Mouse (Mus musculus) midbrain, embryonic 12.5 days (tissue): Measurements from ENCODE around the gene Olfr718-ps1. TPM values are rescaled to one million over a fixed set of nuclear protein-coding genes. Genes with fewer than 3 reads are reported as not detected.
"Not testable (repeated sequence)": the region's sequence is repeated elsewhere in the genome, so short reads cannot be mapped to it uniquely, and the experiment has no call there.

ENCODE experiments used
- ATAC-seq: fragments of 200-750 bp; cut with Nextera tagmentation; 2 replicates; pipeline ENCODE4 v1.8.0; 2017; ENCODE audit warnings: low read depth, moderate TSS enrichment, moderate library complexity; ENCODE audit not compliant: low FRiP score
- H3K27ac ChIP-seq: fragments of 300-500 bp; sonication (generic); replicated peaks from 2 replicates; pipeline ENCODE4 v1.5.1; 2016; ENCODE audit warnings: mild to moderate bottlenecking
- H3K27me3 ChIP-seq: fragments of 300-500 bp; sonication (generic); 2 replicates; pipeline ENCODE4 v1.6.1; 2016; ENCODE audit warnings: mild to moderate bottlenecking
- H3K36me3 ChIP-seq: fragments of 300-500 bp; sonication (generic); 2 replicates; pipeline ENCODE4 v1.6.1; 2016
- H3K4me1 ChIP-seq: fragments of 300-500 bp; sonication (generic); 2 replicates; pipeline ENCODE4 v1.6.1; 2016
- H3K4me2 ChIP-seq: fragments of 300-500 bp; sonication (generic); replicated peaks from 2 replicates; pipeline ENCODE4 v1.6.1; 2016; ENCODE audit warnings: mild to moderate bottlenecking, moderate library complexity
- H3K4me3 ChIP-seq: fragments of 300-500 bp; sonication (generic); 2 replicates; pipeline ENCODE4 v1.5.1; 2016; ENCODE audit warnings: mild to moderate bottlenecking
- H3K9ac ChIP-seq: fragments of 300-500 bp; sonication (generic); replicated peaks from 2 replicates; pipeline ENCODE4 v1.6.1; 2016; ENCODE audit warnings: mild to moderate bottlenecking, moderate library complexity
- H3K9me3 ChIP-seq: fragments of 300-500 bp; sonication (generic); 2 replicates; pipeline ENCODE4 v1.6.1; 2016; ENCODE audit warnings: mild to moderate bottlenecking
- WGBS: fragments of 180-500 bp; shearing (Covaris S2); methylation state at CpG from one replicate; pipeline ENCODE4 v1.1.7; 2016; 5-methylcytosine and 5-hydroxymethylcytosine counted together
- polyA plus RNA-seq: library from polyadenylated mRNA; unstranded; fragments of >200 nt; fragmentation: Nextera tagmentation; extraction: Ambion mirVana; gene quantifications from 2 replicates; pipeline ENCODE4 v1.2.1, GENCODE M21; 2016

The Olfr718-ps1 gene
- polyA plus RNA-seq, 1 experiment from 2014 or later, result not detected

GRCm38 (mm10) chr5:143153756-143154155 lies 6.4 kb upstream of the Olfr718-ps1 start:
- Histone ChIP-seq H3K9me3 (peaks cover 13% of the 10 kb centered on the region; the same call in 1 of the 2 replicates), H3K27ac (no peak overlapping the region), H3K36me3 (no peaks in the 10 kb centered on the region), H3K4me2 (no peak overlapping the region), H3K27me3 (peaks cover 24% of the 10 kb centered on the region), H3K9ac (no peak overlapping the region), H3K4me3 (no peak overlapping the region), H3K4me1 (no peaks in the 10 kb centered on the region)
- WGBS, result 93% methylated on average over 10 of the region's 10 CpGs
- no peak for ATAC-seq

- H3K36me3 ChIP-seq, result no peaks in the 10 kb centered on the region
- H3K9ac ChIP-seq, result no peak overlapping the region
- WGBS, result 90% methylated on average over 2 of the region's 2 CpGs
- H3K27me3 ChIP-seq, result no peaks in the 10 kb centered on the region
- peaks cover 13% of the 10 kb centered on the region; the same call in 1 of the 2 replicates for H3K9me3 ChIP-seq
- no peaks in the 10 kb centered on the region for H3K4me1 ChIP-seq
- H3K4me2 ChIP-seq, result no peak overlapping the region
- no peak overlapping the region for H3K27ac ChIP-seq
- ATAC-seq, result no peak
- H3K4me3 ChIP-seq, result no peak overlapping the region
Measured at GRCm38 (mm10) chr5:143150044-143150443, 2.7 kb upstream of the Olfr718-ps1 start.

- Histone ChIP-seq H3K27me3 (no peaks in the 10 kb centered on the region), H3K9me3 (peaks cover 13% of the 10 kb centered on the region; the same call in 1 of the 2 replicates), H3K4me3 (no peak overlapping the region), H3K27ac (no peak overlapping the region), H3K9ac (no peak overlapping the region), H3K4me1 (no peaks in the 10 kb centered on the region), H3K36me3 (no peaks in the 10 kb centered on the region), H3K4me2 (no peak overlapping the region)
- 92% methylated on average over 2 of the region's 2 CpGs for WGBS
- ATAC-seq, result no peak
Measured at GRCm38 (mm10) chr5:143149536-143149935, 2.2 kb upstream of the Olfr718-ps1 start.

- Histone ChIP-seq H3K27ac (no peak overlapping the region), H3K4me3 (no peak overlapping the region), H3K4me2 (no peak overlapping the region), H3K4me1 (no peaks in the 10 kb centered on the region), H3K36me3 (no peaks in the 10 kb centered on the region), H3K9me3 (peaks cover 13% of the 10 kb centered on the region; the same call in 1 of the 2 replicates), H3K9ac (no peak overlapping the region), H3K27me3 (no peaks in the 10 kb centered on the region)
- WGBS, result 92% methylated on average over 5 of the region's 5 CpGs
- no peak for ATAC-seq
Measured at GRCm38 (mm10) chr5:143148661-143149060, 1.3 kb upstream of the Olfr718-ps1 start.

- Histone ChIP-seq H3K9me3 (no peaks in the 10 kb centered on the region), H3K4me2 (no peak overlapping the region), H3K9ac (no peak overlapping the region), H3K27ac (no peak overlapping the region), H3K27me3 (no peaks in the 10 kb centered on the region), H3K4me3 (no peak overlapping the region), H3K36me3 (no peaks in the 10 kb centered on the region), H3K4me1 (no peaks in the 10 kb centered on the region)
- no peak for ATAC-seq
- WGBS, result 93% methylated on average over 13 of the region's 13 CpGs
Measured at GRCm38 (mm10) chr5:143137580-143137979, 9.8 kb downstream of the Olfr718-ps1 start.

- no peak overlapping the region for H3K4me3 ChIP-seq
- no peak for ATAC-seq
- 96% methylated on average over 7 of the region's 7 CpGs for WGBS
Measured at GRCm38 (mm10) chr5:143135042-143135441, 12.3 kb downstream of the Olfr718-ps1 start.

GRCm38 (mm10) chr5:143134216-143135010 lies 13.0 kb downstream of the Olfr718-ps1 start:
- H3K4me1 ChIP-seq, ATAC-seq, H3K4me3 ChIP-seq, H3K36me3 ChIP-seq, H3K27me3 ChIP-seq, H3K9ac ChIP-seq, H3K9me3 ChIP-seq, H3K27ac ChIP-seq, H3K4me2 ChIP-seq: not testable (repeated sequence)
- WGBS, result 89% methylated on average over 4 of the region's 6 CpGs

More at GRCm38 (mm10) chr5:143135042-143135441, 12.3 kb downstream of the Olfr718-ps1 start:
- H3K36me3 ChIP-seq, result no peaks in the 10 kb centered on the region
- no peak overlapping the region for H3K4me2 ChIP-seq
- no peaks in the 10 kb centered on the region for H3K9me3 ChIP-seq
- H3K9ac ChIP-seq, result no peak overlapping the region
- H3K27me3 ChIP-seq, result no peaks in the 10 kb centered on the region
- H3K4me1 ChIP-seq, result no peaks in the 10 kb centered on the region
- no peak overlapping the region for H3K27ac ChIP-seq

GRCm38 (mm10) chr5:143132935-143133514 lies 14.4 kb downstream of the Olfr718-ps1 start:
- no peak overlapping the region for H3K9ac ChIP-seq
- H3K4me1 ChIP-seq, result no peaks in the 10 kb centered on the region

GRCm38 (mm10) chr5:143130342-143130741 lies 17.0 kb downstream of the Olfr718-ps1 start:
- Histone ChIP-seq H3K27ac (no peak overlapping the region), H3K9me3 (no peaks in the 10 kb centered on the region), H3K9ac (no peak overlapping the region), H3K4me2 (no peak overlapping the region), H3K4me3 (no peak overlapping the region), H3K27me3 (no peaks in the 10 kb centered on the region), H3K4me1 (peaks cover 5% of the 10 kb centered on the region), H3K36me3 (no peaks in the 10 kb centered on the region)
- WGBS, result 90% methylated on average over 7 of the region's 7 CpGs
- no peak for ATAC-seq

More at GRCm38 (mm10) chr5:143132935-143133514, 14.4 kb downstream of the Olfr718-ps1 start:
- no peak overlapping the region for H3K27ac ChIP-seq
- no peak overlapping the region for H3K4me2 ChIP-seq
- ATAC-seq, result no peak
- H3K27me3 ChIP-seq, result no peaks in the 10 kb centered on the region
- WGBS, result 88% methylated on average over 13 of the region's 13 CpGs
- H3K36me3 ChIP-seq, result no peaks in the 10 kb centered on the region
- no peak overlapping the region for H3K4me3 ChIP-seq
- H3K9me3 ChIP-seq, result no peaks in the 10 kb centered on the region

GRCm38 (mm10) chr5:143129101-143129500 lies 18.3 kb downstream of the Olfr718-ps1 start:
- H3K4me3 ChIP-seq, result no peak overlapping the region
- no peak for ATAC-seq

GRCm38 (mm10) chr5:143127837-143128236 lies 19.5 kb downstream of the Olfr718-ps1 start:
- Histone ChIP-seq H3K27ac (no peak overlapping the region), H3K9me3 (no peaks in the 10 kb centered on the region), H3K4me2 (no peak overlapping the region), H3K9ac (no peak overlapping the region), H3K27me3 (no peaks in the 10 kb centered on the region), H3K36me3 (no peaks in the 10 kb centered on the region), H3K4me3 (no peak overlapping the region), H3K4me1 (peaks cover 6% of the 10 kb centered on the region)
- ATAC-seq, result no peak
- WGBS, result 84% methylated on average over 8 of the region's 8 CpGs

More at GRCm38 (mm10) chr5:143129101-143129500, 18.3 kb downstream of the Olfr718-ps1 start:
- Histone ChIP-seq H3K9ac (no peak overlapping the region), H3K27me3 (no peaks in the 10 kb centered on the region), H3K36me3 (no peaks in the 10 kb centered on the region), H3K4me2 (no peak overlapping the region), H3K27ac (no peak overlapping the region), H3K9me3 (no peaks in the 10 kb centered on the region), H3K4me1 (peaks cover 6% of the 10 kb centered on the region)
- 90% methylated on average over 16 of the region's 16 CpGs for WGBS

- Histone ChIP-seq H3K4me1 (peaks cover 6% of the 10 kb centered on the region), H3K4me3 (no peak overlapping the region), H3K36me3 (no peaks in the 10 kb centered on the region), H3K27ac (no peak overlapping the region), H3K9me3 (no peaks in the 10 kb centered on the region), H3K4me2 (no peak overlapping the region), H3K9ac (no peak overlapping the region), H3K27me3 (no peaks in the 10 kb centered on the region)
- 76% methylated on average over 4 of the region's 4 CpGs for WGBS
- no peak for ATAC-seq
Measured at GRCm38 (mm10) chr5:143126908-143127307, 20.5 kb downstream of the Olfr718-ps1 start.
